Mouse (Mus musculus) cerebral cortex, adult 2 months (tissue): ENCODE measurements around the gene Ltb.

Experiments used
- WGBS: fragments of 180-500 bp; shearing (Covaris S2); methylation state at CpG from one replicate; pipeline ENCODE4 v1.1.7; 2018; 5-methylcytosine and 5-hydroxymethylcytosine counted together

Gene Ltb

DNA sequence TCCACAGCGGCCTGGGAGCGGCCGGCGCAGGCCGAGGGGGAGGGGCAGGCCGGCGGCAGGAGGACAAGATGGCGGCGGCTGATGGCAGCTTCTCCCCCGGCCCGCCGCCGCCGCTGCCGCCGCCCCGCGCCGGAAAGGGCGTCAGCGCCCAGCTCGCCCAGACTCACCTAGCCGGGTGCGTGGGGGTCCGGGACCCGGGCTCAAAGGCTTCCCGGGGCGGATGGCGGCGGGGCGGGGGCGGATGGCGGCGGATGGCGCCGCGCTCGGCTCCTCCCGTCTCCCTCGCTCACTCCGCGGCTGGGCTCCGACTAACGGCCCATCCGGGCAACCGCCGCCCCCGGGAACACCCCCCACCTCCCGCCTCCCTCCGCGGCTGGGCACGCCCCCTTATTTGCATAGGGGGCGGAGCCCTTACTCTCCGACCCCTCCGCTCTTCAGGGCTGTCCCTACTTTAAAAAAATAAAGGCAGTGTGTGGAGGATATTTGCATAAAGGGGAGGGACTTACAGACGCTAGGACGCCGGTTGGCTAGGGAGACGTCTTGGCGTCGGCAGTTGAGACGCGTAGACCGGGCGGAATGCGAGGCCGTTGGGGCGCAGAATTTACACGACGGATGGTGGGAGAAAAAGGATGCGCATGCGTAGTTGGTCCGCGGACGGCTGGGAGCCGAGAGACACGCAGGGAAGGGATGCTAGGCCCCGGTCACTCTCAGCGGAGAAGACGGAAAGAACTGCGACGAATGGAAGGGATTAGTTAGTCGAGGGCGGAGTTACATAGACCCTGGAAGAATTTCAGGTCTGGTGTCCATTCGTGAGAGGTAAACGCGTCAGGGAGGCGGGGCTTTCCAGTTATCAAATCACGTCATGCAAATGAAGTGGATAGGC is 29.4 kb upstream of the Ltb start, which contains the start of gene Prrc2a:
TSS of gene Prrc2a (minus strand) at position 330 of the 883 bp plus-strand sequence.
- WGBS: under 1% methylated on average over 82 of the region's 89 CpGs

DNA sequence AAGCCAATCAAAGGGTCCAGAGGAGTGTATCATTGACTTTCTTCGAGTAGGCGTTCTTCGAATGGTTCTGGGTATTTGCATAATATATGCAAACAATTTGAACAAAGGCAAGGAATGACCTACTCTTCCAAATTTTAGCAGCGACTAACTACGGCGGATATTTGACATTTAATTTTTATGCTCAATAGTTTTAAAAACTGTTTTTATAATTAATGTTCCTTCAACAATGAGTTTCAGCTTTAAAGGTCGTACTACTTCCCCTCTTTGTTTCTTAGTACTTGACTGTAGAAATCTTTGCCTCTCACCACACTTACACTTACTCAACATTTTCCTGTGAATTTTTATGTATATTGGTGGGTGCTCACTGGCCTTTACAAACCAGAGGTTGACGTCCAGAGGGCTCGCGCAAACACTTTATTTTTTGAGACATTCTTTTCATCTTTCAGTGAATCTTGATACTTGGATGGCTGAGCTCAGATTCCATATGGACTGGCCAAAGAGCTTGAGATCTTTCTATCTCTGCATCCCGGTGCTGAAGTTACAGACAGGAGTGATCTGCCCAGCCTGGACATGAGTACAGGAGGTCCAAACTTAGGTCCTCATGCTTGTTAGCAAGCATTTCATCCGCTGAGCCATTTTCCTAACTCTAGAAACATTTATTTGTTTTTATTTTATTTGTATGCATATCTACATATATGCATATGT is 28.6 kb upstream of the Ltb start:
- 18% methylated on average over 12 of the region's 12 CpGs for WGBS

DNA sequence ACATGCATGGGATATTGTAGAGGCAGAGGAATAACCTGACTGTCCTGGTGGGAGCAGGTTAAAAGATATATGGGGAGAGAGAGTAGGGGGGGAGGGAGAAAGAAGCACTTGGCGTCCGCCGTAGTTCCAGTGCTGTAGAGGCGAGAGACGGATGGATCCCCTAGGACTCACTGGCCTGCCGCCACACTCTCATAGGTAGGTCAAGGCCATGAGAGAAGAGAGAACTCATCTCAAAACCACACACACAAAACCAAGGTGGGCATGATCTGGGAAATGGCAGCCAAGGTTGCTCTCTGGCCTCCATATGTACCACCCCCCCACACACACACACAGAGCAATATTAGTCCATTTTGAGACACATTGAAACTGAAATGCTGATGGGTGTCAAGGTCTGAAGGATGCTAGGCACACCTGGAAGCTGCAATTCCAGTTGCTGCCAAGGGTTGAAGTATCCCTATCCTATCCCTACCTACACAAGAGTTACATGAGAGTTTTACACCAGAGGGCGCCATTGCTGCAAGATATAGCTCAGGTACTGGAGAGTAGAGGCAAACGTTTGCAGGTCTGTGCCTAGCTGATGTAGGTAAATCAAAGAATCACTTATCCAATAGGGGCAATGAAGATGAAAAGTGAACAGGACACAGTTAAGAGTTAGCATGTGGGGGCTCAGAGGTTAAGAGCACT is 27.7 kb upstream of the Ltb start:
- 74% methylated on average over 8 of the region's 8 CpGs for WGBS

DNA sequence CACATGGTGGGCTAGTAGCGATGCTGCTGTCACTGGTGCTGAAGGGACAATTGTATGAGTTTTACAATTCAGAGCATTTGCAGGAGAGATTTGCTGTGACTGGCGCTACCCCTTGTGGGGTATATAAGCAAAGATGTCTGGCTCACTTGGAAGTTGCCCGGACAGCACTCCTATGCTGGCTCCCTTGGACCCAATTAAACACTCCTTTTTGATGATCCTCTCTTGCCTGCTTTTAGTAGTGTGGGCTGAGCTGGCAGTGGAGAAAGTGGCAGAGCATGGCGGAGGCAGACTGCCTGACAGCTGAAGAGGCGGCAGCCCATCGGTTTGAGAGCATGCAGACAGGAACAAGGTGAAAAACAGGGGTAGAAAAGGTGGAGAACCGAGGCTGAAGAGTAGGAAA is 26.4 kb upstream of the Ltb start:
- WGBS: 53% methylated on average over 7 of the region's 7 CpGs

DNA sequence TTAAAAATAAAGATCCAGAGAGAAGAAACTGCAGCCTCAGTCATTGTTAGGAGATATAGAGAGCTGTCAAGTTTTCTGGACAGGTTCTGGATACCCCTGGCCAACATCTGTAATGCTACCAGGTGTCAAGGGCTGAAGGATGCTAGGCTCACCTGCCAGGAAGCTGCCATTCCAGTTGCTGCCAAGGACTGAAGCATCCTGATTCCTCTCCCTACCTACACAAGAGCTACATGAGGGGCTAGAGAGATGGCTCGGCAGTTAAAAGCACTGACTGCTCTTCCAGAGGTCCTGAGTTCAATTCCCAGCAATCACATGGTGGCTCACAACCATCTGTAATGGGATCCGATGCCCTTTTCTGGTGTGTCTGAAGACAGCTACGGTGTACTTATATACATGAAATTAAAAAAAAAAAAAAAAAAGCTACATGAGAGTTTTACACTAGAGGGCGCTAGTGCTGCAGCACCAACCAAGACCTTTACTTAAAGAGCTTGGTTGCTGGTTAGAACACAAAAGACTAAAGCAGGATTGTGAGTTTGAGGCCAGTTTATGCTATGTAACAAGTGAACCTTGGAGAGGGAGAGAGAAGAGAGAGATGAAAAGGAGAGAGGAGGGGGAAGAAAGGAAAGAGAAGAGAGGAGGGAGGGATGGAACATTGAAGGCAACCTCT is 25.6 kb upstream of the Ltb start:
- 13% methylated on average over 4 of the region's 4 CpGs for WGBS

DNA sequence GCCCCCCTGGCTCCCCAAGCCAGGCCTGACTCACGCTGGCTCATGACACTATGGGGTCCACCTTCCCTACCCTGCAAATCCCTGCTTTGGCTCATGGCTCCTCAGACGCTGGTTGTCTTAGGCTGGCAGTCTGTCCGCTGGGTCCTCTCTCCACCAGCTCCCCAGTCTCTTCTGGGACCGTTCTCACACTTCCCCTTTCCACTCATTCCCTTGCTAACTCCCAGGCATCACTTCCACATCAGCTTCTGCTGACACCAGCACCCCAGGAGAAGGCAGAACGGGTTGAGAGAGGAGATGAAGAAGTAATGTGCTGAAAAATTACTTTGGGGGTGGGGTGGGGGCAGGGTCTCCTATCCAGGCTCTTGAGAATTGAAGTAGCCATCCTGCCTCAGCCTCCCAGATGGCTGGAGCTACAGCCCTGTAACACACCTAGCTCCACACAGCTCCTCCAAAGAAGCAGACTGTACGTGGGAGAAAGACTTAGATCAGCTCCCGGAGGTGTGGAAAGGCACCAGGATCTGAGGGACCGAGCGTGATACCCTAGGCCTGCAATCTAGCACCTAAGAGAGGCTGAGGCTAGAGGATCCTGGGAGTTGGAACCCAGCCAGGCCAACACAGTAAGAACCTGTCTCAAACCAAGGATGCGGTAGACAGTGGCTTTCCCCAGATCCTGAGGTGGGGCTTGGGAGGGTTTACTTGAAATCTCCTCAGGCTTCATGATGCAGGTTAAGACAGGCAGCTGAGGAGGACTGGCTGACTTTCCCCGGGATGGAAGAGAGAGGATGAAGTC is 21.6 kb upstream of the Ltb start:
- WGBS: 52% methylated on average over 11 of the region's 11 CpGs

DNA sequence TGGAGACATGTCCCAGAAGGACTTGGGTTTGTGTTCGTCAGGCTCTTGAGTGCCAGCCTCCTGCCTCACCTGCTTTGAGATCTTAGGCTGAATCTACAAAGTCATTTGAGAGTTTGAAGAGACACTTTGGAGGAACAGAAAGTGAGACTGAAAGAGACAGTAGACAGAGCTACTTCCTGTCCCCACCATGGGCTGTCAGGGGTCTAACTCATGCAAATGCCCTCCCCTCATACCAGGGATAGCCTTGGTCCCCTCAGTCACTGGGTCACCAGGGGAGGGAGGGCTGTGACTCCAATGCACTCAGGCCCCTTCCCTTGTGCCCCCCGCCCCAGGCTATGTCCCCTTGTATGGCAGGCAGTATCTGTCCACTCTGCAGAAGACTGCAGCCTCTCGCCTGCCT is 20.9 kb upstream of the Ltb start:
- WGBS: 73% methylated on average over 3 of the region's 3 CpGs

DNA sequence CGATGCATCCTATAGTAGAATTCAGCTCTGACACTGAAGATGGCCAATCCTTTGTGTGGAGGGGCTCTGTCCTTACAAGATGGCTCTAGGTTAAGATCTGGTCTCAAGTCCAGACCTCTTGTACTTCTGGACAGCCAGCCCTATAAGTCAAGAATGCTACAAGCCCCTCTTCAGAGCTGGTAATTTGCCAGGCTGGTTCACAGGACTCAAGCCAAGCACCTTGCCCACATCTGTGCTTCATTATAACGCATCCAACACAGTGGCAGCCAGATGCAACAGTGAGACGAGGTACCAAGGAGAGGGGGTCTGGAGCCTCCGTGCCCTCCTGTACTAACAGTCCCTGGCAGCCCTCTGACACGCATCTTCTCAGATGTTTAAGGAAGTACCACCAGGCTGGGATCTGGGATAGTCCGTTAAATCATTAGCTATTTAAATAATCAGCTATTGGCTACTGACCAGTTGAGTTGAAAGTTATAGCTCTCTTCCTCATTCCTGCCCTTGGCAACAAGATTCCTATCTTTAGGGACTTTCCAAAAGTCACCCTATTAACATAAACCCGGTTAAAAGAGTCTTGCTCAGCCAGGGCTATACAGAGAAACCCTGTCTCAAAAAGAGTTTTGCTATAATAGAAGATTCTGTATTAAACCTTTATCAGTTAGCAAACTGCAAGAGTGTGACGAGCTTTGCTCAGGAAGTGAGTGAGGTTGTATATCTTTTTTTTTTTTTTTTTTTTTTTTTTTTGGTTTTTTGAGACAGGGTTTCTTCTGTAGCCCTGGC is 19.9 kb upstream of the Ltb start:
- 66% methylated on average over 8 of the region's 8 CpGs for WGBS

DNA sequence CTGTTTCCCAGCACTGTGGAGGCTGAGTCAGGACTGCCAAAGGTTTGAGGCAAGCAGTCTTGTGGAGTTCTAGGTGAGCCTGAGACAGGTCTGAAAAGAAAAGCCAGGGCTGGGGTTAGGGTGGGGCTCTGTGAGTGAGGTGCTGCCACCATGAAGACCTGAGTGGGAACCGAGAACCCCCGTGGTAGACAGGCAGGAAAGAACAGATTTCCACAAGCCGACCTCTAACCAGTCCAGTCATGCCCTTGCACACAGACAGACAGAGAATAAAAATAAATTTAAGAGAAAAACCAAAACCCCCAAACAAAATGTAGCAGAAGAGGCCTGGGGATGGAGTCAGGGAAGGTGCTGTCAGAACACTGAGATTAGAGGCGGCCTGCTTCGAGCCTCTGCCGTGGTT is 18.9 kb upstream of the Ltb start:
- 87% methylated on average over 6 of the region's 6 CpGs for WGBS

DNA sequence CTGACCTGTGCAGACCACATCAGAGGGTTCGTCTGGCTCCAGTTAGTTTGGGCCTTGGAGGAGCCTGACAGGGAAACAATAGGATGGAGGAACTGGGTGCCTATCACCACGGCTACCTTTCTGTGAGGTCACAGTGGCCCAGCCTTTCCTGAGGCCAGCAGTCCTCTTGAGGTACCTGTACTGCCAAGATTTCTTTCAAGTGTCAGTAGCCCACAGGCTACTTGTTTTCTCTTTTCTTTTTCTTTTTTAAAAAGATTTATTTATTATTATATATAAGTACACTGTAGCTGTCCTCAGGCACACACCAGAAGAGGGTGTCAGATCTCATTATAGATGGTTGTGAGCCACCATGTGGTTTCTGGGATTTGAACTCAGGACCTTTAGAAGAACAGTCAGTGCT is 18.3 kb upstream of the Ltb start, which contains the start of gene Aif1:
TSS of gene Aif1 (minus strand) at position 101 of the 400 bp plus-strand sequence.
- WGBS: 76% methylated on average over 2 of the region's 2 CpGs

DNA sequence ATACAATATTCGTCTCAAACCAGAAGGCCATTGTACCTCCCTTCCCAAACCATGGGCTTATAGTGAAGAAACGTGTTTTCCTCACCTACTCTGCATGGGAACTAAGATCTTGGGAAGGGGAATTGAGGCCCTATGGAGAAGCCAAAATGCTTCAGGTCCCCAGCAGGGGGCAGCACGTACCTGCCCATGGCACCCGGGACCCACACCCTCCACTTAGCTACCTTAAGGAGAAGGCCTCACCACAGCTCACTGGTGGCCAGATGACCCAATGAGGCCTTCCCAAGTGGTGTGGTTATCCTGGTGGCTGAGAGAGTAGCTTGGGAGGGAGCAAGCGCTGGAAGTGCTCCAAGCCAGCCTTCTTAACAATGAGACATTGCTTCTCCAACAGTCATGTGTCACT is 15.7 kb upstream of the Ltb start:
- WGBS: 35% methylated on average over 5 of the region's 5 CpGs

DNA sequence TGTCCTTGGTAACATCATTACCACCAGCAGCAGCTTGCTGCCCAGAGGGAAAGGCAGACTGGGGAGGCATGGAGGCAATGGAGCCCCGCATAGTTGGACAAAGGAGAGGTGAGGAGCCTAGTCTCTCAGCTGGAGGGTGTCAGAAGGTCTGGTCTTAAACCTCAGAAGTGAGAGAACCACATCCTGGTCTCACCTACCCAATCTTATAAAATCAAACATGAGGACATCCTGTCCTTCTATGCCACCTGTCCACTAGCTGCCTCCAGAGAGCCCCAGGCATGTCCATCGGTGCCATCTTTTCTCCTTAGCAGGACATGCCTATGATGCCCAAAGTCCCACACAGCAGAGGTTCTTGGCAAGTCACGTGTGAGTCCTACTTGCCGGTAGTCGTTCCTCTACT is 14.1 kb upstream of the Ltb start:
- 95% methylated on average over 5 of the region's 5 CpGs for WGBS

DNA sequence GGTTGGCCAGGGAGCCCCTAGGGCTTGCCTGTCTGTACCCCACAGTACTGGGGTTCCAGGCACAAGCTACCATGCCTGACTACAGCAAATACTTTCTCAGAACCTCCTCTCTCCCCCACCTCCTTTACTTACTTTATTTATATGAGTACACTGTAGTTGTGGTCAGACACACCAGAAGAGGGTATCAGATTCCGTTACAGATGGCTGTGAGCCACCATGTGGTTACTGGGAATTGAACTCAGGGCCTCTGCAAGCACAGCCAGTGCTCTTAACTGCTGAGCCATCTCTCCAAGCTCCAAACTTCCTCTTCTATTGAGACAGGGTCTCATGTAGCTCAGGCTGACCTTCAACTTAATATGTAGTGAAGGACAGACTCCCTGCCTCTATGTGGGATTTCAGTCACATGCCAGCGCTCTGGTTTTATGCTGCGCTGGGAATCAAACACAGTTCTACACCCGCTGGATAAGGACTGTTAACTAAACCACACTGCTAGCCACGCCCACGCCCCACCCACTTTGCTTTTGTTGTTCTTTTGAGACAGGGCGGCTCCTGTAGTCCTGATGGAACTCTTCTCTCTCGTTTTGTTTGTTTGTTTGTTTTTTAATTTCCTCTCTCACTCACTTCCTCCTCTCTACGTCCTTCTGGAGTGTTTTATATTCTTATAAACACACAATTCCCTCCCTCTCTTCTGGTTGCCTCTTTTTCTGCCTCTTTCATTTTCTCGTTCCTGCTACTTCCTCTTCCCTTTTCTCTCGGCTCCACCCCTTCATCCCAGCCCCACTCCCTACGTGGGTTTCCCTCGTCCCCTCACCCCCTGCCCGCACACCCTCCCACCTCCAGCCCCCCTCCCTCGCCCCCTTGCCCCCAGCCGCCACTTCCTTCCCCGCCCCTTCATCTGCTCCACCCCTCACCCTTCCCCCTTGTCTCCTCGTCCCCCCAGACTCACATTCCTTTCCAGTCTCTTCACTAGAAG is 8.3 kb upstream of the Ltb start:
- 7% methylated on average over 18 of the region's 18 CpGs for WGBS

DNA sequence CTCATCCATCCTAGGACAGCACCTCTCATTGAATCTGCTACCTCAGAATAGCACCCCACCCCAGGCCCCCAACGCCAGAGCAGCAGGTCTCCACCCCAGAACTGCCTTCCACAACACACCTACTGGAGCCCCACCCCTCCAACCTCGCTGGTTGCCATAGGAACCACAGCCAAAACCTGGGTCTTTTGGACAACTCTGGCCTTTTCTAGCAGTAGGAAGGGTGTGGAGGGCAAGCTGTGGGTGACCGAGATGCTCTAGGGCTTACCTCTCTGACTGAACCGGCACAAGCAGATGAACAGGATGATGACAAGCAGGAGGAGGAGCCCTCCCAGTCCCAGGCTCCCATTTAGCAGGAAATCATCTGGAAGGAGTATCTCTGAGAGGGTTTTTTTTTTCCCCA is 7.6 kb upstream of the Ltb start:
- 4% methylated on average over 4 of the region's 4 CpGs for WGBS

DNA sequence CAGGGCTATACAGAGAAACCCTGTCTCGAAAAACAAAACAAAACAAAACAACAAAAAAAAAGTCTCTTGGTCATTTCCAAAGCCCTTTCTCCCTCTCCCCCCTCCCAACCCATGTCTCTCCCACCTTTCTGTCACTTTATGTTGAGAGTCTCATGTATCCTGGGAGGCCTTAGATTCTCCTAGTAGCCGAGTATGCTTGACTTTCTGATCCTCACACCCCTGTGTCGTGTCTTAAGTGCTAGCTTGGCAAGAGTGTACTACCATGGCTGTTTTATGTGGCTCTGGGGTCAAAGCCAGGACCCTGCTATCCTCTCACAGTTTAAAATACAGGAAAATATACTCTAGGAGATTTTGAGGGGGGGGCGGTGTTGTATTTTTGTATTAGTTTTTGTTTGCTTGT is 6.9 kb upstream of the Ltb start:
- 76% methylated on average over 4 of the region's 4 CpGs for WGBS

DNA sequence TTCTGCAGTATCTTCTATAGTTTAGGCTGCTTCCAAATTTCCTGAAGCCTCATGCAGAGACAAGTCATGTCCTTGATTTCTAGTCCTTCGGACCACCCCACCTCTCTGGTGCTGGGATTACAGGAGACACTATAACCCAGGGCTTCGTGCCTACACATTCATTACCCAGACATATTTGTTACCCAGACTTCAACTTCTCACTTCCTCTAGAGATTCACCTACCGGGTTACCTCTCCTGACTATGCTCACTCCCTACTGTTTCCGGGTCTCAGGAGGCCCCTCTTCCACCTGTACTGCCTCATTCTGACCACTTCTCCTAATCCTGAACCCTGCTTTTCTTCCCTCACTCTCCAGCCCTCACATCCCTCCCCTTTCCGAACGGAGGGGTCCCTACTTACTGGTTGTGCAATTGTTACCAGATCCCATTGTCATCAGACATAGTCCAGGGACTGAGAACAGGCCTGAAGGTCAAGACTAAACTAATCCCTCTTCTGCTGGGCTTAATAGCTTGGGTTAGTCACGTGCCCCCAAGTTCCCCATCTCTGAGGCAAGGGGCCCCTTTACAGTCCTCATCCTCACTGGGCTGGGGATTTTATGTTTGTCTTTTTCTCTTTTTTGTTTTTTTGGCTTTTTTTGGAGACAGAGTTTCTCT is 6.2 kb upstream of the Ltb start, which contains the start of gene Lst1:
TSS of gene Lst1 (minus strand) at position 481 of the 652 bp plus-strand sequence.
- 81% methylated on average over 7 of the region's 7 CpGs for WGBS

DNA sequence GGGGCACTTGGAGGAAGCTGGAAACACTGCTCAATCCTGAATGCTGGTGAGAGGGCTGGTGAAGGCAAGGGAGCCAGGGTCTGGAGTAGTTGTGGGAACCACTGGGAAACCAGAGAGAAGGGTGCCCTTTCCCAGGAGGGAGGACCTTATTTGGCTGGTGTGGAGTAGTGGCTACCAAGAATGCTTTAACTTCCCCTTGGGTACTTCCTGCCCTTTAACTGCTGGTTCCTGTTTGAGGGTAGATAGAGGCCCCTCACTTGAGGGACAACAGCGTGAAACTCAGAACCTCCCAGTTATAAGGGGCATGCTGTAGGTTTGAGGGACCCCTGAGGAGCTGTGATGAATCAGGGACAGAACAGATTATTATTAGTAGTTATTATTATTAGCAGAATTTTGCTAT is 5.1 kb upstream of the Ltb start:
- 73% methylated on average over 1 of the region's 1 CpGs for WGBS

DNA sequence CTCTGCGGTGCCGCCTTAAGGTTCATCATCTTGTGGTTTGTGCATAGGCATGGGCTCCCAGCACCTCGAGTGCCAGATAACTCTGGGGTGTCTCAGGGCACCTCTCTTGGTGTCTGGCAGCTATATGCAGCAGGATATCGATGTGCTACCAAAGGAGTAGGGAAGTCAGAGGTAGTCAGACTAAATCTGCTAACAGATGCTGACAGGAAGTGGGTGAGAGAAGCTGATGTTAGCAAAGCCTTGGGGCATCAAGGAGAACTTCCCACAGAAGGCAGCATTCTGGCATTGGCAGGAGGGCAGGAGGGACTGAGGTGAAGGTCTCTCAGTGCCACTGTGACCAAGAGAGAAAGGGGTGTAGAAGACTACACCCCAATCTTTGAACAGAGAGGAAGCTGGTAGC is 4.1 kb upstream of the Ltb start:
- 74% methylated on average over 4 of the region's 4 CpGs for WGBS
